Mouse (Mus musculus) myocyte (in vitro differentiated cells): ENCODE data around the gene Naa35. TPM values are rescaled to one million over a fixed set of nuclear protein-coding genes. Genes with fewer than 3 reads are reported as not detected.

Experiments
- H3K27me3 ChIP-seq: one replicate; pipeline ENCODE4 v1.6.1; 2011; ENCODE audit not compliant: control insufficient read depth, insufficient read depth, insufficient read length
- H3K36me3 ChIP-seq: one replicate; pipeline ENCODE4 v1.6.1; 2011; ENCODE audit not compliant: control insufficient read depth, insufficient read depth
- H3K4me2 ChIP-seq: one replicate; pipeline ENCODE4 v1.6.1; 2011; ENCODE audit warnings: low read depth, control low read depth
- H3K4me3 ChIP-seq: one replicate; pipeline ENCODE4 v1.5.1; 2011; ENCODE audit warnings: mild to moderate bottlenecking, control low read depth, moderate library complexity
- H3K79me2 ChIP-seq: one replicate; pipeline ENCODE4 v1.6.1; 2011; ENCODE audit not compliant: control insufficient read depth, insufficient read depth
- H3ac ChIP-seq: one replicate; pipeline ENCODE4 v1.6.1; 2011; ENCODE audit not compliant: control insufficient read depth, insufficient read length
- CEBPB ChIP-seq: IDR thresholded peaks from 2 replicates; pipeline ENCODE4 v1.6.1; 2011; ENCODE audit warnings: mild to moderate bottlenecking, moderate library complexity; ENCODE audit not compliant: poor library complexity, insufficient read depth, severe bottlenecking
- E2F4 ChIP-seq: IDR thresholded peaks from one replicate; pipeline ENCODE4 v1.6.1; 2011; ENCODE audit warnings: mild to moderate bottlenecking, control low read depth, moderate library complexity; ENCODE audit not compliant: insufficient read depth
- MAX ChIP-seq: IDR thresholded peaks from one replicate; pipeline ENCODE4 v1.6.1; 2011; ENCODE audit warnings: low read depth, mild to moderate bottlenecking, control low read depth
- MYOD1 ChIP-seq, 3 experiments: IDR thresholded peaks; one replicate each; pipeline ENCODE4 v1.6.1; 2011; ENCODE audit warnings: control low read depth in 2 of 3, low read depth in 2 of 3, mild to moderate bottlenecking in 2 of 3, moderate library complexity in 1 of 3; ENCODE audit not compliant: insufficient read length in 2 of 3, control insufficient read depth in 1 of 3
- MYOG ChIP-seq, 3 experiments: IDR thresholded peaks; one replicate each; pipeline ENCODE4 v1.6.1; 2011; ENCODE audit warnings: control low read depth in 2 of 3, low read depth in 2 of 3, mild to moderate bottlenecking in 2 of 3; ENCODE audit not compliant: insufficient read length in 2 of 3, control insufficient read depth in 1 of 3, insufficient read depth in 1 of 3
- POLR2A ChIP-seq: IDR thresholded peaks from one replicate; pipeline ENCODE4 v1.6.1; 2011; ENCODE audit warnings: low read depth, mild to moderate bottlenecking, control low read depth, moderate library complexity; ENCODE audit not compliant: insufficient read length
- POLR2AphosphoS2 ChIP-seq: IDR thresholded peaks from one replicate; pipeline ENCODE4 v1.6.1; 2011; ENCODE audit warnings: low read depth, control low read depth; ENCODE audit not compliant: insufficient read length
- REST ChIP-seq: IDR thresholded peaks from one replicate; pipeline ENCODE4 v1.6.1; 2011; ENCODE audit warnings: mild to moderate bottlenecking, control low read depth, moderate library complexity; ENCODE audit not compliant: insufficient read depth, insufficient read length
- SRF ChIP-seq: IDR thresholded peaks from one replicate; pipeline ENCODE4 v1.6.1; 2011; ENCODE audit warnings: low read depth; ENCODE audit not compliant: control insufficient read depth, insufficient read length
- TCF12 ChIP-seq: IDR thresholded peaks from one replicate; pipeline ENCODE4 v1.6.1; 2011; ENCODE audit warnings: mild to moderate bottlenecking, control low read depth; ENCODE audit not compliant: poor library complexity, insufficient read depth, severe bottlenecking
- TCF3 ChIP-seq: IDR thresholded peaks from one replicate; pipeline ENCODE4 v1.6.1; 2011; ENCODE audit warnings: low read depth, control low read depth; ENCODE audit not compliant: insufficient read length
- USF1 ChIP-seq: IDR thresholded peaks from one replicate; pipeline ENCODE4 v1.6.1; 2011; ENCODE audit warnings: low read depth, mild to moderate bottlenecking, control low read depth, moderate library complexity
- polyA plus RNA-seq: library from polyadenylated mRNA; unstranded; fragments of >200 nt; fragmentation: generic; extraction: Trizol; gene quantifications from one replicate; pipeline ENCODE4 v1.2.1, GENCODE M21; 2012; ENCODE audit warnings: missing spikeins

The Naa35 gene
- polyA plus RNA-seq, 1 experiment: 32.3 TPM

- Histone ChIP-seq H3K4me3 (no peak overlapping the region), H3K79me2 (peaks cover 33% of the 10 kb centered on the region), H3ac (no peak overlapping the region), H3K27me3 (no peaks in the 10 kb centered on the region), H3K4me2 (no peak overlapping the region), H3K36me3 (no peaks in the 10 kb centered on the region)
- no peak for TF ChIP-seq POLR2AphosphoS2
These were observed 42.6 kb upstream of the Naa35 start for GRCm38 (mm10) chr13:59542411-59542810.

- H3K79me2 ChIP-seq: peaks cover 47% of the 10 kb centered on the region
- H3K4me3 ChIP-seq: no peak overlapping the region
- no peaks in the 10 kb centered on the region for H3K27me3 ChIP-seq
- no peak for TF ChIP-seq REST
- no peak for TF ChIP-seq E2F4
- no peak for TF ChIP-seq MAX
- no peak for TF ChIP-seq MYOG (IDR thresholded peaks at IDR 0.05; ENCODE audit: control insufficient read depth in 1 of 3, insufficient read depth in 1 of 3, insufficient read length in 2 of 3, low read depth in 2 of 3)
- no peak for TF ChIP-seq POLR2A
- TF ChIP-seq TCF12: no peak
- TF ChIP-seq TCF3: no peak
- no peak for TF ChIP-seq MYOD1 (IDR thresholded peaks at IDR 0.05; ENCODE audit: control insufficient read depth in 1 of 3, insufficient read length in 2 of 3, low read depth in 2 of 3)
- TF ChIP-seq POLR2AphosphoS2: no peak
- TF ChIP-seq USF1: no peak
- TF ChIP-seq CEBPB: no peak
- no peak for TF ChIP-seq SRF
- H3K4me2 ChIP-seq: no peak overlapping the region
- no peak overlapping the region for H3ac ChIP-seq
- no peaks in the 10 kb centered on the region for H3K36me3 ChIP-seq
These were observed 38.0 kb upstream of the Naa35 start for GRCm38 (mm10) chr13:59547091-59547490.

GRCm38 (mm10) chr13:59547716-59548115 is 37.3 kb upstream of the Naa35 start:
- H3K4me2 ChIP-seq: no peak overlapping the region
- no peaks in the 10 kb centered on the region for H3K36me3 ChIP-seq
- no peak overlapping the region for H3K4me3 ChIP-seq
- peaks cover 41% of the 10 kb centered on the region for H3K79me2 ChIP-seq
- TF ChIP-seq MYOG (IDR thresholded peaks at IDR 0.05; ENCODE audit: control insufficient read depth in 1 of 3, insufficient read depth in 1 of 3, insufficient read length in 2 of 3, low read depth in 2 of 3) (no peak), MYOD1 (IDR thresholded peaks at IDR 0.05; ENCODE audit: control insufficient read depth in 1 of 3, insufficient read length in 2 of 3, low read depth in 2 of 3) (no peak), SRF (no peak), TCF12 (no peak), POLR2AphosphoS2 (no peak), REST (no peak), POLR2A (no peak), USF1 (no peak), E2F4 (no peak)
- no peak overlapping the region for H3ac ChIP-seq
- no peaks in the 10 kb centered on the region for H3K27me3 ChIP-seq

- Histone ChIP-seq H3K36me3 (no peaks in the 10 kb centered on the region), H3K4me2 (no peak overlapping the region), H3K27me3 (no peaks in the 10 kb centered on the region), H3K4me3 (no peak overlapping the region), H3ac (no peak overlapping the region), H3K79me2 (peaks cover 51% of the 10 kb centered on the region)
- TF ChIP-seq USF1 (no peak), POLR2A (no peak), MAX (no peak), POLR2AphosphoS2 (no peak), MYOD1 (IDR thresholded peaks at IDR 0.05; ENCODE audit: control insufficient read depth in 1 of 3, insufficient read length in 2 of 3, low read depth in 2 of 3) (no peak), E2F4 (no peak)
These were observed 35.7 kb upstream of the Naa35 start for GRCm38 (mm10) chr13:59549318-59549798.

GRCm38 (mm10) chr13:59552286-59552685 is 32.8 kb upstream of the Naa35 start:
- Histone ChIP-seq H3ac (no peak overlapping the region), H3K4me2 (no peak overlapping the region), H3K36me3 (no peaks in the 10 kb centered on the region), H3K79me2 (peaks cover 68% of the 10 kb centered on the region), H3K4me3 (no peak overlapping the region), H3K27me3 (no peaks in the 10 kb centered on the region)
- no peak for TF ChIP-seq USF1
- no peak for TF ChIP-seq CEBPB
- TF ChIP-seq MYOD1 (IDR thresholded peaks at IDR 0.05; ENCODE audit: control insufficient read depth in 1 of 3, insufficient read length in 2 of 3, low read depth in 2 of 3): no peak
- TF ChIP-seq E2F4: no peak
- TF ChIP-seq TCF12: no peak
- TF ChIP-seq TCF3: no peak
- no peak for TF ChIP-seq POLR2AphosphoS2
- no peak for TF ChIP-seq SRF
- TF ChIP-seq REST: no peak
- no peak for TF ChIP-seq POLR2A
- TF ChIP-seq MAX: no peak
- TF ChIP-seq MYOG (IDR thresholded peaks at IDR 0.05; ENCODE audit: control insufficient read depth in 1 of 3, insufficient read depth in 1 of 3, insufficient read length in 2 of 3, low read depth in 2 of 3): no peak
